Mouse (Mus musculus) stomach, embryonic 16.5 days (tissue): ENCODE data around the gene Cryzl2. TPM values are rescaled to one million over a fixed set of nuclear protein-coding genes. Genes with fewer than 3 reads are reported as not detected.

Experiments used
- ATAC-seq: fragments of 200-750 bp; cut with Nextera tagmentation; 2 replicates; pipeline ENCODE4 v1.8.0; 2017; ENCODE audit warnings: moderate number of reproducible peaks, moderate TSS enrichment; ENCODE audit not compliant: insufficient read depth, low FRiP score
- H3K27ac ChIP-seq: fragments of 300-500 bp; sonication (generic); 2 replicates; pipeline ENCODE4 v1.5.1; 2014; ENCODE audit warnings: low read length
- H3K27me3 ChIP-seq: fragments of 300-500 bp; sonication (generic); 2 replicates; pipeline ENCODE4 v1.6.1; 2014; ENCODE audit warnings: low read length, control low read depth, mixed read lengths; ENCODE audit not compliant: control insufficient read depth, insufficient read depth
- H3K36me3 ChIP-seq: fragments of 300-500 bp; sonication (generic); 2 replicates; pipeline ENCODE4 v1.6.1; 2014; ENCODE audit warnings: low read length; ENCODE audit not compliant: control insufficient read depth, insufficient read depth
- H3K4me1 ChIP-seq: fragments of 300-500 bp; sonication (generic); 2 replicates; pipeline ENCODE4 v1.6.1; 2014; ENCODE audit warnings: low read length, control low read depth, mixed read lengths; ENCODE audit not compliant: control insufficient read depth, insufficient read depth
- H3K4me2 ChIP-seq: fragments of 300-500 bp; sonication (generic); 2 replicates; pipeline ENCODE4 v1.6.1; 2014; ENCODE audit warnings: low read depth, low read length, mixed read lengths
- H3K4me3 ChIP-seq: fragments of 300-500 bp; sonication (generic); replicated peaks from 2 replicates; pipeline ENCODE4 v1.5.1; 2014; ENCODE audit warnings: mild to moderate bottlenecking, low read length
- H3K9ac ChIP-seq: fragments of 300-500 bp; sonication (generic); 2 replicates; pipeline ENCODE4 v1.6.1; 2014; ENCODE audit warnings: low read length
- H3K9me3 ChIP-seq: fragments of 300-500 bp; sonication (generic); replicated peaks from 2 replicates; pipeline ENCODE4 v1.6.1; 2016; ENCODE audit warnings: low read length, control low read depth; ENCODE audit not compliant: control insufficient read depth
- WGBS: fragments of 180-500 bp; shearing (Covaris S2); extraction: QIAGEN DNeasy Blood & Tissue Kit; methylation state at CpG from one replicate; pipeline ENCODE4 v1.1.7; 2014; 5-methylcytosine and 5-hydroxymethylcytosine counted together
- polyA plus RNA-seq: library from polyadenylated mRNA; unstranded; fragments of >200 nt; fragmentation: Nextera tagmentation; extraction: Ambion mirVana; gene quantifications from 2 replicates; pipeline ENCODE4 v1.2.1, GENCODE M21; 2015

Gene Cryzl2
- polyA plus RNA-seq, 1 experiment from 2014 or later: 13.2 TPM

GRCm38 (mm10) chr1:157438290-157438689, 20.1 kb upstream of the Cryzl2 start:
- Histone ChIP-seq H3K4me3 (no peak overlapping the region), H3K9me3 (no peaks in the 10 kb centered on the region), H3K27ac (no peak overlapping the region), H3K4me1 (no peaks in the 10 kb centered on the region), H3K27me3 (no peaks in the 10 kb centered on the region), H3K9ac (no peak overlapping the region), H3K36me3 (no peaks in the 10 kb centered on the region), H3K4me2 (no peak overlapping the region)
- no peak for ATAC-seq
- WGBS: 81% methylated on average over 2 of the region's 2 CpGs

GRCm38 (mm10) chr1:157439101-157439500, 19.3 kb upstream of the Cryzl2 start:
- H3K36me3 ChIP-seq: no peaks in the 10 kb centered on the region
- H3K4me2 ChIP-seq: no peak overlapping the region
- WGBS: 80% methylated on average over 4 of the region's 4 CpGs
- no peak overlapping the region for H3K4me3 ChIP-seq
- no peak for ATAC-seq
- 0 out of 2 replicates have a peak, but pooled peaks cover 2% of the 10 kb centered on the region for H3K4me1 ChIP-seq
- no peak overlapping the region for H3K27ac ChIP-seq
- H3K9me3 ChIP-seq: no peaks in the 10 kb centered on the region
- H3K27me3 ChIP-seq: no peaks in the 10 kb centered on the region
- H3K9ac ChIP-seq: no peak overlapping the region

DNA sequence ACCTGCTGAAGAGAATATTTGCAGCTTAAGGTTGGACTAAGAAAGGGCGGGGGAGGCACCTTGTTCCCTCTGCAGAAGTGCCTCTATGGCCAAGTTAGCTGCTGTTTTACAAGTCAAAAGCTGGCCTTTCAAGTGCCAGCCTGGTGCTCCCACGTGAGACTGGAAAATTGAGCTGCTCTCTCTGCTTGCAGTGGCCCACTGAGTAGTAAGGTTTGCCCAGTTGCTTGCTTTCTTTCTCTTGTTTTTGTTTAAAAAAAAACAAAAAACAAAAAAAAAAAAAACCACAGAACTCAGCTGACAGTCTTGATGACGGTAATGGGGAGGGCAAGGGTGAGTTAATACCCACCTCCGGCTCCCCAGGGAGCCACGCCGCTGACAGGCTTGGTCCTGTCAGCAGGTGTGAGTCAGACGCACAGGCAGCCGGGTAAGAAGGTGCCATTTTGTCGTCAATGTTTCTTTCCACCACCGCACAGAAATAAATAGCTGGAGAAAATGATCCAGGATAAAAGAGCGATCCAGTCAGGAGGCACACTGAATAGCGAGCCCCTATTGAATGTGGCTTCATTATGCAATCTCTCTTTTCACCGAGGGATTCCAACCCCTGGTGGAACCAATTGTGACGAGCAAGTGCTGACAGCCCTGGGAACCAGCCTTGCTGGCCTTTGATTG, 18.3 kb upstream of the Cryzl2 start:
- no peak overlapping the region for H3K4me2 ChIP-seq
- H3K27me3 ChIP-seq: no peaks in the 10 kb centered on the region
- WGBS: 21% methylated on average over 14 of the region's 14 CpGs
- no peak overlapping the region for H3K4me3 ChIP-seq
- 0 out of 2 replicates have a peak, but pooled peaks cover 5% of the 10 kb centered on the region for H3K4me1 ChIP-seq
- ATAC-seq: no peak
- H3K27ac ChIP-seq: no peak overlapping the region; the same call in 1 of the 2 replicates
- no peaks in the 10 kb centered on the region for H3K36me3 ChIP-seq
- no peaks in the 10 kb centered on the region for H3K9me3 ChIP-seq
- no peak overlapping the region for H3K9ac ChIP-seq

GRCm38 (mm10) chr1:157443026-157443722, 15.2 kb upstream of the Cryzl2 start:
- Histone ChIP-seq H3K4me2 (no peak overlapping the region), H3K27me3 (no peaks in the 10 kb centered on the region), H3K4me3 (no peak overlapping the region), H3K36me3 (no peaks in the 10 kb centered on the region), H3K27ac (peak overlapping the region; percentile 25; the same call in 1 of the 2 replicates), H3K9ac (no peak overlapping the region), H3K4me1 (0 out of 2 replicates have a peak, but pooled peaks cover 5% of the 10 kb centered on the region), H3K9me3 (no peaks in the 10 kb centered on the region)
- WGBS: 32% methylated on average over 14 of the region's 14 CpGs
- no peak for ATAC-seq

DNA sequence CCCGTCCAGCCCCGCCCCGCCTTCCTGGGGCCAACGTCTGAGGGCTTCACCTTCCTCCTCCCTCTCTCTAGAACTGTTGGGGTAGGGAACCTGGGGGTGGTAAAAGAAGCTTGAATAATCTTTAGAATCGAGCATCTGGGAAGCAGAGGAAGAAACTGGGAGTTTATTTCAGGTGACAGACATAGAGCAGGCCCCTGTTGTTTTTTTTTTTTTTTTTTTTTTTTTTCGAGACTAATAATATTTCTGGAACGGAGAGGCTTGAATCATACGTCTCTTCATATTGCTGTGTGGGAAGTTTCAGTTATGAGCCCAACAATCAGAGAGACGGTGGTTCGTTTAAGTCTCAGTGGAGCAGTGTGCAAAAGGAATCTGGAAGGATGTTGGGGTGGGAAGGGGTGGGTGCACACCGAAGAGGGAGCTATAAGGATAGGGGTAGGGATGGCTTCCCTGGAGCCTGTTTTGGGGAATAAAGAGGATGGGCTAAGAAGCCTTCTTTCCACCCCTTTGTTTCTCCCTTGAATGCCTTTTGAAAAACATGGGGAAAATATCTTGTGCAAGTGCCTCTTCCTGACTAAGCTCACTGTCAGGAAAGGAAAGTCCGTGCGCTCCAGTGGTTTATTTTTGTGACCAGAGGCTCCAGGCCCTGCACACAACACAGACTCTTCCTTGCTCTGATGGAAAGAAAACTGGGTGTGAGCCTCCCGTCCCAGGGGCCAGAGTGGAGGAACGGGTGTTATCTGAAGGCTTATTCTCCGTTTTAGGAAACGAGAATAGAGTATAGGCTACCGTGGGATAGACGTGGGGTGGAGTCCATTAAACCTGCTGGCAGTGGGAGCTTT, 14.4 kb upstream of the Cryzl2 start:
- Histone ChIP-seq H3K27me3 (no peaks in the 10 kb centered on the region), H3K4me2 (no peak overlapping the region), H3K4me1 (0 out of 2 replicates have a peak, but pooled peaks cover 5% of the 10 kb centered on the region), H3K36me3 (no peaks in the 10 kb centered on the region), H3K9ac (no peak overlapping the region), H3K4me3 (no peak overlapping the region), H3K27ac (peak overlapping the region; percentile 67), H3K9me3 (no peaks in the 10 kb centered on the region)
- ATAC-seq: no peak
- 41% methylated on average over 19 of the region's 19 CpGs for WGBS

- Histone ChIP-seq H3K27me3 (no peaks in the 10 kb centered on the region), H3K27ac (peak overlapping the region; percentile 67; the same call in 1 of the 2 replicates), H3K9me3 (no peaks in the 10 kb centered on the region), H3K4me1 (0 out of 2 replicates have a peak, but pooled peaks cover 5% of the 10 kb centered on the region), H3K4me2 (no peak overlapping the region), H3K9ac (no peak overlapping the region), H3K36me3 (no peaks in the 10 kb centered on the region), H3K4me3 (no peak overlapping the region)
- no peak for ATAC-seq
- WGBS: 63% methylated on average over 13 of the region's 13 CpGs
Measured at GRCm38 (mm10) chr1:157444632-157445300, 13.6 kb upstream of the Cryzl2 start.

DNA sequence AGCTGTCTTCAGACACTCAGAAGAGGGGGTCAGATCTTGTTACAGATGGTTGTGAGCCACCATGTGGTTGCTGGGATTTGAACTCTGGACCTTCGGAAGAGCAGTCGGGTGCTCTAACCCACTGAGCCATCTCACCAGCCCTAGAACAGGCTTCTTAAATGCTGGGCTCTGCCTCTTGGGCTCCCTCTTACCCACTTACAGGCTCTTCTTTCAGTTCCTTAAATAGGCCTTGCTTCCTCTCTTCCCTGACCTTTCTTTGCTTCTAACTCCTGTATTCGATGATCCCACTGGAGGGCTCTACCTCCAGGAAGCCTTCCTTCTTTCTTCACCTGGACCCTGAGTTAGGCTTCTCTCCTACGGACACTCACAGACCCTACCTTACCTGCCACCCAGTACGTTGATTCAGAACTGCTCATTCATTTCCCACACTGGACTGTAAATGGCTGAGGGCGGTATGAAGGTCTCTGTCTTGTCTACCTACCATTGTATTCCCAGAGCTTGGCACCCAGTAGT, 12.9 kb upstream of the Cryzl2 start:
- Histone ChIP-seq H3K36me3 (no peaks in the 10 kb centered on the region), H3K4me2 (no peak overlapping the region), H3K27ac (no peak overlapping the region), H3K9ac (no peak overlapping the region), H3K27me3 (no peaks in the 10 kb centered on the region), H3K4me1 (0 out of 2 replicates have a peak, but pooled peaks cover 5% of the 10 kb centered on the region), H3K4me3 (no peak overlapping the region), H3K9me3 (no peaks in the 10 kb centered on the region)
- no peak for ATAC-seq
- 91% methylated on average over 6 of the region's 6 CpGs for WGBS

GRCm38 (mm10) chr1:157446325-157446724, 12.1 kb upstream of the Cryzl2 start:
- WGBS: 68% methylated on average over 7 of the region's 7 CpGs

More at GRCm38 (mm10) chr1:157446325-157446724, 12.1 kb upstream of the Cryzl2 start:
- Histone ChIP-seq H3K4me1 (0 out of 2 replicates have a peak, but pooled peaks cover 5% of the 10 kb centered on the region), H3K4me2 (no peak overlapping the region), H3K27me3 (no peaks in the 10 kb centered on the region), H3K9me3 (no peaks in the 10 kb centered on the region), H3K27ac (no peak overlapping the region), H3K4me3 (no peak overlapping the region), H3K36me3 (no peaks in the 10 kb centered on the region), H3K9ac (no peak overlapping the region)
- ATAC-seq: no peak
